Mouse (Mus musculus): ENCODE results near the gene Nsg2. TPM values are rescaled to one million over a fixed set of nuclear protein-coding genes. Genes with fewer than 3 reads are reported as not detected.

Nsg2 gene
- polyA plus RNA-seq, 1 experiment from 2014 or later, result 0.81 TPM

GRCm38 (mm10) chr11:32087376-32087775 lies 87.1 kb downstream of the Nsg2 start:
- Histone ChIP-seq H3K27me3 (ENCODE audit: control insufficient read depth, insufficient read depth, low read length) (no peaks in the 10 kb centered on the region), H3K27ac (replicated peaks in 1 of 2; ENCODE audit: control insufficient read depth in 1 of 2, insufficient read depth in 1 of 2, low read depth in 2 of 2, low read length in 2 of 2) (no peak overlapping the region), H3K4me3 (ENCODE audit: control insufficient read depth in 1 of 2, insufficient read depth in 1 of 2, low read depth in 1 of 2, low read length in 2 of 2) (no peak overlapping the region), H3K36me3 (ENCODE audit: control insufficient read depth, insufficient read depth, low read length) (no peaks in the 10 kb centered on the region), H3K9me3 (ENCODE audit: control insufficient read depth, low read length) (no peaks in the 10 kb centered on the region), H3K9ac (ENCODE audit: low read length) (no peak overlapping the region), H3K4me2 (ENCODE audit: low read length) (no peak overlapping the region), H3K4me1 (ENCODE audit: control insufficient read depth in 2 of 2, insufficient read depth in 2 of 2, low read length in 2 of 2) (peaks cover 0 to 4% of the 10 kb centered on the region in 2 experiments; a peak in 1 of 4 replicates)
- ATAC-seq (ENCODE audit: insufficient number of reproducible peaks, insufficient read depth, low FRiP score, low read depth), result no peak
- WGBS, result 25% methylated on average over 2 of the region's 2 CpGs

DNA sequence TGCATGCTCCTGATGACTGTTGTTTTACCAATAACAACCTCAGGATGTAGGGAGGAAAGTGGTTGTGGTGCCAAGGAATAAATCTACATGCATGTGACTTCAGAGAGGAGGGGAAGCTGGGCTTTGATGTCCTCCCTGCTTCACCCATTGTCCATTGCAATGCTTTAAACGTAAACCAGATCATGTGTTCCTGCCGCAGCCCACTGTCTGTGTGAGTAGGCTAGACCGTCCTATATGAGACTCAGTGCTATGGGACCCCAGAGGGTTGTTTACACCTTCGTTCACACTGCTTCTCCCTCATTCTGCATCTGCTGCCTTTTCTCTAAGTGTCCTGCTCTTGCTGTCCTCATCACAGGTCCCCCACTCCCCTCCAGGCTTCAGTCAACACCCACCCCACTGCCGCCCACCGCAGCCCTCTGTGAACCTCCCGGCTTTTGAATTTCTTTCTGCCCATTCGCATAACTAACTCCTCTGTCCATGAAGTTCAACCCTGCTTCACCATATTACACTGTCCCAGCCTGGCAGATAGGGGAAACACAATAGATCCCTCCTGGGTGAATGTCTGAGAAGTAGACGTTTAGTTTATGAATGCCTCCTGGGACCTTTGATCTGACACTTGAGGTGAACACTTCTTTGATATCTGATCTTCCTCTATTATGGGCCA lies 87.6 kb downstream of the Nsg2 start:
- 84% methylated on average over 9 of the region's 9 CpGs for WGBS
- peaks cover 0 to 4% of the 10 kb centered on the region in 2 experiments; a peak in 1 of 4 replicates for H3K4me1 ChIP-seq (ENCODE audit: control insufficient read depth in 2 of 2, insufficient read depth in 2 of 2, low read length in 2 of 2)
- no peak overlapping the region for H3K9ac ChIP-seq (ENCODE audit: low read length)
- no peak overlapping the region for H3K4me2 ChIP-seq (ENCODE audit: low read length)
- H3K36me3 ChIP-seq (ENCODE audit: control insufficient read depth, insufficient read depth, low read length), result no peaks in the 10 kb centered on the region
- H3K4me3 ChIP-seq (ENCODE audit: control insufficient read depth in 1 of 2, insufficient read depth in 1 of 2, low read depth in 1 of 2, low read length in 2 of 2), result no peak overlapping the region
- no peak overlapping the region for H3K27ac ChIP-seq (replicated peaks in 1 of 2; ENCODE audit: control insufficient read depth in 1 of 2, insufficient read depth in 1 of 2, low read depth in 2 of 2, low read length in 2 of 2)
- H3K27me3 ChIP-seq (ENCODE audit: control insufficient read depth, insufficient read depth, low read length), result no peaks in the 10 kb centered on the region
- no peaks in the 10 kb centered on the region for H3K9me3 ChIP-seq (ENCODE audit: control insufficient read depth, low read length)
- no peak for ATAC-seq (ENCODE audit: insufficient number of reproducible peaks, insufficient read depth, low FRiP score, low read depth)

DNA sequence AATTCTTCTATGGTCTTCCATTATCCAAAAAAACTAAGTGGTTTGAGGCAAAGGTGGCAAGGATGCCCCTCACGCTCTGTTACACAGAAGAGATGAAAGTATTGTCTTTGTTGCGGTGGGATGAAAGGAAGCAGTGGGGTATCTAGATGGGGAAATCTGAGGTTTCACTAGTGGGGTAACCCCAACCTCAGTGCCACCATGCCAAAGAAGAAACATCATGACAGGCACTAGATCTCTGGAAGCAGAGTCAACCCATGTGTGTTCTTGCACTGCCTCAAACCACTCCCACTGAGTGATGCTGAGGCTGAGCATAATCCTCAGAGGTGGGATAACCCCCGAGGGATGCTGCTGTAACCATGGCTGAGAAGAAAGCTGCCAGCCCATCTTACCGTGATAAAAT lies 95.5 kb downstream of the Nsg2 start:
- Histone ChIP-seq H3K27ac (replicated peaks in 1 of 2; ENCODE audit: control insufficient read depth in 1 of 2, insufficient read depth in 1 of 2, low read depth in 2 of 2, low read length in 2 of 2) (no peak overlapping the region), H3K27me3 (ENCODE audit: control insufficient read depth, insufficient read depth, low read length) (no peaks in the 10 kb centered on the region), H3K4me2 (ENCODE audit: low read length) (no peak overlapping the region), H3K4me3 (ENCODE audit: control insufficient read depth in 1 of 2, insufficient read depth in 1 of 2, low read depth in 1 of 2, low read length in 2 of 2) (no peak overlapping the region), H3K36me3 (ENCODE audit: control insufficient read depth, insufficient read depth, low read length) (no peaks in the 10 kb centered on the region), H3K9ac (ENCODE audit: low read length) (no peak overlapping the region), H3K4me1 (ENCODE audit: control insufficient read depth in 2 of 2, insufficient read depth in 2 of 2, low read length in 2 of 2) (no peaks in the 10 kb centered on the region), H3K9me3 (ENCODE audit: control insufficient read depth, low read length) (no peaks in the 10 kb centered on the region)
- no peak for ATAC-seq (ENCODE audit: insufficient number of reproducible peaks, insufficient read depth, low FRiP score, low read depth)
- WGBS, result 68% methylated on average over 4 of the region's 4 CpGs

GRCm38 (mm10) chr11:32096346-32096745 lies 96.1 kb downstream of the Nsg2 start:
- no peaks in the 10 kb centered on the region for H3K9me3 ChIP-seq (ENCODE audit: control insufficient read depth, low read length)
- no peak overlapping the region for H3K9ac ChIP-seq (ENCODE audit: low read length)
- no peak overlapping the region for H3K4me2 ChIP-seq (ENCODE audit: low read length)
- no peak for ATAC-seq (ENCODE audit: insufficient number of reproducible peaks, insufficient read depth, low FRiP score, low read depth)
- H3K27ac ChIP-seq (replicated peaks in 1 of 2; ENCODE audit: control insufficient read depth in 1 of 2, insufficient read depth in 1 of 2, low read depth in 2 of 2, low read length in 2 of 2), result no peak overlapping the region
- 84% methylated on average over 6 of the region's 6 CpGs for WGBS
- H3K4me1 ChIP-seq (ENCODE audit: control insufficient read depth in 2 of 2, insufficient read depth in 2 of 2, low read length in 2 of 2), result no peaks in the 10 kb centered on the region
- H3K4me3 ChIP-seq (ENCODE audit: control insufficient read depth in 1 of 2, insufficient read depth in 1 of 2, low read depth in 1 of 2, low read length in 2 of 2), result no peak overlapping the region
- H3K36me3 ChIP-seq (ENCODE audit: control insufficient read depth, insufficient read depth, low read length), result no peaks in the 10 kb centered on the region
- H3K27me3 ChIP-seq (ENCODE audit: control insufficient read depth, insufficient read depth, low read length), result no peaks in the 10 kb centered on the region

- H3K27ac ChIP-seq (replicated peaks in 1 of 2; ENCODE audit: control insufficient read depth in 1 of 2, insufficient read depth in 1 of 2, low read depth in 2 of 2, low read length in 2 of 2), result no peak overlapping the region
Measured at GRCm38 (mm10) chr11:32101059-32101632, 100.9 kb downstream of the Nsg2 start.

GRCm38 (mm10) chr11:32102976-32103375 lies 102.7 kb downstream of the Nsg2 start:
- Histone ChIP-seq H3K4me2 (ENCODE audit: low read length) (peak overlapping the region; percentile 44), H3K4me3 (ENCODE audit: control insufficient read depth in 1 of 2, insufficient read depth in 1 of 2, low read depth in 1 of 2, low read length in 2 of 2) (no peak overlapping the region), H3K4me1 (ENCODE audit: control insufficient read depth in 2 of 2, insufficient read depth in 2 of 2, low read length in 2 of 2) (peaks cover 3 to 8% of the 10 kb centered on the region in 2 experiments; a peak in 2 of 4 replicates), H3K9ac (ENCODE audit: low read length) (peak overlapping the region; percentile 35; the same call in 1 of the 2 replicates), H3K27me3 (ENCODE audit: control insufficient read depth, insufficient read depth, low read length) (no peaks in the 10 kb centered on the region), H3K9me3 (ENCODE audit: control insufficient read depth, low read length) (no peaks in the 10 kb centered on the region), H3K36me3 (ENCODE audit: control insufficient read depth, insufficient read depth, low read length) (no peaks in the 10 kb centered on the region), H3K27ac (replicated peaks in 1 of 2; ENCODE audit: control insufficient read depth in 1 of 2, insufficient read depth in 1 of 2, low read depth in 2 of 2, low read length in 2 of 2) (no peak overlapping the region)
- WGBS, result 11% methylated on average over 12 of the region's 12 CpGs
- ATAC-seq (ENCODE audit: insufficient number of reproducible peaks, insufficient read depth, low FRiP score, low read depth), result no peak

More at GRCm38 (mm10) chr11:32101059-32101632, 100.9 kb downstream of the Nsg2 start:
- H3K27me3 ChIP-seq (ENCODE audit: control insufficient read depth, insufficient read depth, low read length), result no peaks in the 10 kb centered on the region
- no peaks in the 10 kb centered on the region for H3K36me3 ChIP-seq (ENCODE audit: control insufficient read depth, insufficient read depth, low read length)
- ATAC-seq (ENCODE audit: insufficient number of reproducible peaks, insufficient read depth, low FRiP score, low read depth), result no peak
- no peak overlapping the region for H3K9ac ChIP-seq (ENCODE audit: low read length)
- H3K4me3 ChIP-seq (ENCODE audit: control insufficient read depth in 1 of 2, insufficient read depth in 1 of 2, low read depth in 1 of 2, low read length in 2 of 2), result no peak overlapping the region
- H3K4me1 ChIP-seq (ENCODE audit: control insufficient read depth in 2 of 2, insufficient read depth in 2 of 2, low read length in 2 of 2), result peaks cover 3 to 8% of the 10 kb centered on the region in 2 experiments; a peak in 2 of 4 replicates
- WGBS, result 63% methylated on average over 3 of the region's 3 CpGs
- no peaks in the 10 kb centered on the region for H3K9me3 ChIP-seq (ENCODE audit: control insufficient read depth, low read length)
- H3K4me2 ChIP-seq (ENCODE audit: low read length), result no peak overlapping the region

DNA sequence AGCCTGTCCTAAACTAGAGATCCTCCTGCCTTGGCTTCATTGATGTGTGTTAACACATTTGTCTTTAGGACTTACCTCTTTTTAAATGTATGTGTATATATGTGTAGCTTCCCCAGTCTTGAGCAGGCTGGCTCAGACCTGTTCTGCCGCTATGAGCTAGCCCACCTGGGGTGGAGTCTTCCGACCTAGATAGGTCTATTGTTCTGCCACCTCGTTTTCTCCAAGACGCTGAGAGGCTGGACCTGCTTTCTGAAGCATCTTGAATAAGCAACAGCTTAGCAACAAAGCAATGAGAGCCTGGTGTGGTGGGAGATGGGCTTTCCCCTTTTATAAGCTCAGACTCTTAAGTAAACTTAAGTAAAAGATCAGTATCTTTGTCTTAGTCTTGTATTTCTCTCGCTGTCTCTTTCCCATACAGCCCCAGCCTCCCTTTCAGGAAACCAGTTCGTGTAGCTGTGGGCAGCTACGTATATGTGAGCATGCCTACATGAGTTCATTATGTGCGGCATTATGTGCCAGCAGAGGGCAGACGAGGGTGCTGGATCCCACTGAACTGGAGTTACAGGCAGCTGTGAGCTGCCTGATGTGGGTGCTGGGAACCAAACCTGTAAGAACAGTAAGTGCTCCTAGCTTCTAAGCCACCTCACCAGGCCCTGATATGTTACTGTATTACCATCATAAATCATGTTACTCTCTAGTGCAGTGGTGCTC lies 104.3 kb downstream of the Nsg2 start:
- H3K4me2 ChIP-seq (ENCODE audit: low read length), result no peak overlapping the region
- H3K9ac ChIP-seq (ENCODE audit: low read length), result no peak overlapping the region
- H3K4me3 ChIP-seq (ENCODE audit: control insufficient read depth in 1 of 2, insufficient read depth in 1 of 2, low read depth in 1 of 2, low read length in 2 of 2), result no peak overlapping the region
- H3K27me3 ChIP-seq (ENCODE audit: control insufficient read depth, insufficient read depth, low read length), result no peaks in the 10 kb centered on the region
- no peak for ATAC-seq (ENCODE audit: insufficient number of reproducible peaks, insufficient read depth, low FRiP score, low read depth)
- no peaks in the 10 kb centered on the region for H3K9me3 ChIP-seq (ENCODE audit: control insufficient read depth, low read length)
- H3K36me3 ChIP-seq (ENCODE audit: control insufficient read depth, insufficient read depth, low read length), result no peaks in the 10 kb centered on the region
- 75% methylated on average over 9 of the region's 9 CpGs for WGBS
- peaks cover 3 to 8% of the 10 kb centered on the region in 2 experiments; a peak in 2 of 4 replicates for H3K4me1 ChIP-seq (ENCODE audit: control insufficient read depth in 2 of 2, insufficient read depth in 2 of 2, low read length in 2 of 2)
- no peak overlapping the region for H3K27ac ChIP-seq (replicated peaks in 1 of 2; ENCODE audit: control insufficient read depth in 1 of 2, insufficient read depth in 1 of 2, low read depth in 2 of 2, low read length in 2 of 2)

All from heart, embryonic 14.5 days (tissue).